Mouse (Mus musculus) stomach, embryonic 14.5 days (tissue): ENCODE results near the gene Tmem251. TPM values are rescaled to one million over a fixed set of nuclear protein-coding genes. Genes with fewer than 3 reads are reported as not detected.

ENCODE experiments used
- ATAC-seq: fragments of 200-750 bp; cut with Nextera tagmentation; 2 replicates; pipeline ENCODE4 v1.8.0; 2017; ENCODE audit warnings: low read depth, moderate TSS enrichment; ENCODE audit not compliant: insufficient number of reproducible peaks, insufficient read depth, low FRiP score
- H3K27ac ChIP-seq: fragments of 300-500 bp; sonication (generic); 2 replicates; pipeline ENCODE4 v1.5.1; 2014; ENCODE audit warnings: mild to moderate bottlenecking, low read length, moderate library complexity, mixed read lengths
- H3K27me3 ChIP-seq: fragments of 300-500 bp; sonication (generic); 2 replicates; pipeline ENCODE4 v1.6.1; 2014; ENCODE audit warnings: low read length, control low read depth, mixed read lengths; ENCODE audit not compliant: control insufficient read depth, insufficient read depth
- H3K36me3 ChIP-seq: fragments of 300-500 bp; sonication (generic); 2 replicates; pipeline ENCODE4 v1.6.1; 2014; ENCODE audit warnings: mild to moderate bottlenecking, control low read depth, low read length, moderate library complexity, mixed read lengths; ENCODE audit not compliant: control insufficient read depth, insufficient read depth
- H3K4me1 ChIP-seq: fragments of 300-500 bp; sonication (generic); 2 replicates; pipeline ENCODE4 v1.6.1; 2014; ENCODE audit warnings: low read length, control low read depth, mixed read lengths; ENCODE audit not compliant: control insufficient read depth, insufficient read depth
- H3K4me2 ChIP-seq: fragments of 300-500 bp; sonication (generic); replicated peaks from 2 replicates; pipeline ENCODE4 v1.6.1; 2014; ENCODE audit warnings: low read depth, low read length, control low read depth
- H3K4me3 ChIP-seq: fragments of 300-500 bp; sonication (generic); 2 replicates; pipeline ENCODE4 v1.5.1; 2014; ENCODE audit warnings: low read depth, low read length, control low read depth
- H3K9ac ChIP-seq: fragments of 300-500 bp; sonication (generic); replicated peaks from 2 replicates; pipeline ENCODE4 v1.6.1; 2014; ENCODE audit warnings: low read depth, mild to moderate bottlenecking, control low read depth, low read length, moderate library complexity, mixed read lengths
- H3K9me3 ChIP-seq: fragments of 300-500 bp; sonication (generic); 2 replicates; pipeline ENCODE4 v1.6.1; 2016; ENCODE audit warnings: low read depth, low read length, control low read depth; ENCODE audit not compliant: control insufficient read depth
- WGBS: fragments of 180-500 bp; shearing (Covaris S2); extraction: QIAGEN DNeasy Blood & Tissue Kit; methylation state at CpG from one replicate; pipeline ENCODE4 v1.1.7; 2014; 5-methylcytosine and 5-hydroxymethylcytosine counted together
- polyA plus RNA-seq: library from polyadenylated mRNA; unstranded; fragments of >200 nt; fragmentation: Nextera tagmentation; extraction: Ambion mirVana; gene quantifications from 2 replicates; pipeline ENCODE4 v1.2.1, GENCODE M21; 2014

Gene Tmem251
- polyA plus RNA-seq, 1 experiment from 2014 or later, result 12.2 TPM

DNA sequence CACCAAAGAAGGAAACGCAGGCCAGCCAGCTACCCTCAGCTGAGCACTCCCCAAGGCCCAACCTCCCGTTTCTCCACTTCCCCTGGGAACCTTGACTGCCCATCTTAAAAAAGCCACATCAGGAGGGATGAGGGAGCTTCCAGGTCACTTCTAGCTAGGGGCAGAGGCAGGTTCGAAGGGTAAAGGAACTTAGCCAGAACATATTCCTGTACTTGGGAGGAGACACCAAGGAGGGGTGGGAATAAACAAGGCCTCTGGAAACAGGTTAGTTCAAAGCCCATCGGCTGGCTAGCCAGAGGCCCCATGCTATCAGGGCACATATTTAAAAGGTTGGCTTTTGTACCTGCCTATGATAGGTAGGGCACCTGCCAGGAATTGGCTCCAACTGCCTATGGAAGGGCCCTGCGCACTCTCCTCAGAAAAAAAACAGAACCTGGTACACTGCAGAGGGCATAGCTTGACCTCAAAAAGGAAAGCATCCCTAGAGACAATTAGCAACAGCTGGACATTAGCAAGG, 41.8 kb upstream of the Tmem251 start:
- H3K27me3 ChIP-seq, result no peaks in the 10 kb centered on the region
- no peak overlapping the region for H3K27ac ChIP-seq
- H3K36me3 ChIP-seq, result no peaks in the 10 kb centered on the region
- H3K4me2 ChIP-seq, result no peak overlapping the region
- H3K4me1 ChIP-seq, result peaks cover 49% of the 10 kb centered on the region
- ATAC-seq, result no peak
- no peak overlapping the region for H3K9ac ChIP-seq
- H3K9me3 ChIP-seq, result no peaks in the 10 kb centered on the region
- no peak overlapping the region for H3K4me3 ChIP-seq
- whole genome bisulfite sequencing, result 92% methylated on average over 5 of the region's 5 CpGs

GRCm38 (mm10) chr12:102702356-102703110, 41.0 kb upstream of the Tmem251 start:
- Histone ChIP-seq H3K4me3 (peak overlapping the region; percentile 71), H3K9me3 (no peaks in the 10 kb centered on the region), H3K27me3 (no peaks in the 10 kb centered on the region), H3K4me1 (peaks cover 44% of the 10 kb centered on the region), H3K36me3 (no peaks in the 10 kb centered on the region), H3K4me2 (peak overlapping the region; percentile 93), H3K9ac (peak overlapping the region; percentile 32; the same call in 1 of the 2 replicates), H3K27ac (0 out of 2 replicates have a peak overlapping the region, but pooled peaks have one; percentile 21)
- 11% methylated on average over 15 of the region's 15 CpGs for WGBS
- no peak for ATAC-seq

DNA sequence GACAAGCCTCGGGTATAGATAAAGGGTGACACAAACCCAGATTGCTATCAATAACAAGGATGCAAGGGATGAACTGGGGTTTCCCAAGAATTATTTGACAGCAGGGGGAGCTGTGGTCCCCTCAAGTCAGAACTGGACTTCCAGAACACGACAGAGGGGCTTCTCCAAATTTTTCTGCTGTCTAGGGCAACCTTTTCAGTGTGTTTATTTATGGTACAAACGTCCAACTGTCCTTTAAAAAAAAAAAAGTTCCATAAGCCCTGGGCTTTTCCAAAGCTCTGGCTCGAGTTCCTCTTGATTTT, 40.5 kb upstream of the Tmem251 start:
- ATAC-seq, result no peak
- Histone ChIP-seq H3K36me3 (no peaks in the 10 kb centered on the region), H3K4me2 (peak overlapping the region; percentile 93), H3K27me3 (no peaks in the 10 kb centered on the region), H3K9ac (peak overlapping the region; percentile 32; the same call in 1 of the 2 replicates), H3K27ac (0 out of 2 replicates have a peak overlapping the region, but pooled peaks have one; percentile 21), H3K4me1 (peaks cover 41% of the 10 kb centered on the region), H3K4me3 (peak overlapping the region; percentile 71), H3K9me3 (no peaks in the 10 kb centered on the region)
- WGBS, result 6% methylated on average over 4 of the region's 4 CpGs

DNA sequence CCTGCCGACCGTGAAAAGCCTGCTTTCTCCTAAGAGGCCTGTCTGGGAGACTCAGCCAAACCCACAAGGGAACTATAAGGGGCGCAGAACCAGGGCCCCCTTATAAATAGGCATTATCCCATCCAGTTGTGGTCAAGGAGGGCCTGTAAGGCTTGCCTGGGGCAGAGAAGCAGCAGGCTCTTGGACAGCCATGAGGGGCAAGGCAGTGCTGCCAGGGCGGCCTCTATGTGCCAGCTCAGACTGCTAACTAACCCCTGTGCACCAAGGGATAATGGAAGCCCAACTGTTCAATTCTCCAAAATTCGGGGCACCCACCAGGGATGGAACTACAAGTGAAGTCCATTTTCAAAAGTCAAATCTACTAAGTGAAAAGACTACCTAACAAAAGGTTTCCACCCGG, 40.1 kb upstream of the Tmem251 start:
- Histone ChIP-seq H3K4me1 (peaks cover 38% of the 10 kb centered on the region), H3K36me3 (no peaks in the 10 kb centered on the region), H3K4me2 (peak overlapping the region; percentile 93), H3K27ac (0 out of 2 replicates have a peak overlapping the region, but pooled peaks have one; percentile 15), H3K4me3 (peak overlapping the region; percentile 71), H3K9ac (peak overlapping the region; percentile 25; the same call in 1 of the 2 replicates), H3K9me3 (no peaks in the 10 kb centered on the region), H3K27me3 (no peaks in the 10 kb centered on the region)
- no peak for ATAC-seq
- WGBS, result 44% methylated on average over 6 of the region's 6 CpGs

GRCm38 (mm10) chr12:102703921-102704408, 39.6 kb upstream of the Tmem251 start:
- Histone ChIP-seq H3K27me3 (no peaks in the 10 kb centered on the region), H3K9me3 (no peaks in the 10 kb centered on the region), H3K4me1 (peaks cover 33% of the 10 kb centered on the region), H3K4me2 (peak overlapping the region; percentile 93), H3K4me3 (peak overlapping the region; percentile 71), H3K9ac (peak overlapping the region; percentile 54; the same call in 1 of the 2 replicates), H3K27ac (no peak overlapping the region), H3K36me3 (no peaks in the 10 kb centered on the region)
- WGBS, result 11% methylated on average over 17 of the region's 17 CpGs
- ATAC-seq, result no peak

GRCm38 (mm10) chr12:102704457-102705198, 38.9 kb upstream of the Tmem251 start, which contains the start of gene Itpk1:
Gene Itpk1, minus strand, starts transcription at chr12:102704930.
- Histone ChIP-seq H3K36me3 (no peaks in the 10 kb centered on the region), H3K4me1 (peaks cover 26% of the 10 kb centered on the region), H3K9ac (peak within 1 kb of the TSS; percentile 54), H3K27me3 (no peaks in the 10 kb centered on the region), H3K9me3 (no peaks in the 10 kb centered on the region), H3K27ac (peak within 1 kb of the TSS; percentile 76), H3K4me3 (peak within 1 kb of the TSS; percentile 71), H3K4me2 (peak within 1 kb of the TSS; percentile 93)
- under 1% methylated on average over 91 of the region's 105 CpGs for WGBS
- peak; percentile 92 for ATAC-seq

- WGBS, result 4% methylated on average over 27 of the region's 45 CpGs
- ATAC-seq, result peak; percentile 76
- Histone ChIP-seq H3K4me2 (peak overlapping the region; percentile 93), H3K36me3 (no peaks in the 10 kb centered on the region), H3K9ac (peak overlapping the region; percentile 54), H3K9me3 (no peaks in the 10 kb centered on the region), H3K4me3 (peak overlapping the region; percentile 71), H3K27ac (peak overlapping the region; percentile 76), H3K4me1 (peaks cover 24% of the 10 kb centered on the region), H3K27me3 (no peaks in the 10 kb centered on the region)
Measured at GRCm38 (mm10) chr12:102705216-102705871, 38.2 kb upstream of the Tmem251 start.
